Mouse (Mus musculus) ES-E14 (cell line): ENCODE results near the gene Rasgrf2. TPM values are rescaled to one million over a fixed set of nuclear protein-coding genes. Genes with fewer than 3 reads are reported as not detected.

Experiments used
- DNase-seq: peaks from one replicate; pipeline ENCODE4 v3.0.0-alpha.2; 2013; ENCODE audit warnings: low read depth, low spot score
- H3K27ac ChIP-seq: 2 replicates; pipeline ENCODE4 v1.5.1; 2012; ENCODE audit warnings: low read depth, mild to moderate bottlenecking, low read length, moderate library complexity, mixed read lengths; ENCODE audit not compliant: poor library complexity, insufficient read depth, severe bottlenecking
- H3K36me3 ChIP-seq: 2 replicates; pipeline ENCODE4 v1.6.1; 2012; ENCODE audit warnings: mild to moderate bottlenecking, low read length, moderate library complexity, mixed read lengths; ENCODE audit not compliant: control insufficient read depth, poor library complexity, insufficient read depth, severe bottlenecking
- H3K4me1 ChIP-seq, 2 experiments: fragments of 150-350 bp in 1 of 2; sonication (generic) in 1 of 2; 2 replicates each; pipeline ENCODE4 v1.6.1; 2012; ENCODE audit warnings: low read length in 2 of 2, mild to moderate bottlenecking in 1 of 2, mixed read lengths in 1 of 2; ENCODE audit not compliant: control insufficient read depth in 2 of 2, insufficient read depth in 2 of 2, poor library complexity in 1 of 2
- H3K4me3 ChIP-seq, 2 experiments: fragments of 150-350 bp in 1 of 2; sonication (generic) in 1 of 2; 2 replicates each; pipeline ENCODE4 v1.5.1; 2012; ENCODE audit warnings: low read length in 2 of 2, low read depth in 1 of 2, mild to moderate bottlenecking in 1 of 2, mixed read lengths in 1 of 2; ENCODE audit not compliant: insufficient read depth in 1 of 2, poor library complexity in 1 of 2, severe bottlenecking in 1 of 2
- H3K9ac ChIP-seq: 2 replicates; pipeline ENCODE4 v1.6.1; 2012; ENCODE audit warnings: low read depth, mild to moderate bottlenecking, low read length, mixed read lengths; ENCODE audit not compliant: poor library complexity, insufficient read depth, severe bottlenecking
- H3K9me3 ChIP-seq: fragments of 150-350 bp; sonication (generic); 2 replicates; pipeline ENCODE4 v1.6.1; 2012; ENCODE audit warnings: low read depth, mild to moderate bottlenecking, low read length; ENCODE audit not compliant: control insufficient read depth, insufficient read depth
- CHD2 ChIP-seq: IDR thresholded peaks from 2 replicates; pipeline ENCODE4 v1.6.1; 2014; ENCODE audit warnings: mild to moderate bottlenecking, low read depth, low read length, inconsistent platforms
- HCFC1 ChIP-seq: IDR thresholded peaks from 2 replicates; pipeline ENCODE4 v1.6.1; 2012; ENCODE audit warnings: low read length, inconsistent platforms, borderline replicate concordance; ENCODE audit not compliant: insufficient read depth
- MAFK ChIP-seq: IDR thresholded peaks from 2 replicates; pipeline ENCODE4 v1.6.1; 2014; ENCODE audit warnings: mild to moderate bottlenecking, low read depth, low read length, inconsistent platforms; ENCODE audit not compliant: insufficient read depth
- ZC3H11A ChIP-seq: IDR thresholded peaks from 2 replicates; pipeline ENCODE4 v1.6.1; 2012; ENCODE audit warnings: low read depth, mild to moderate bottlenecking, inconsistent platforms, low read length, borderline replicate concordance
- ZNF384 ChIP-seq: IDR thresholded peaks from 2 replicates; pipeline ENCODE4 v1.6.1; 2012; ENCODE audit warnings: low read depth, low read length, inconsistent platforms
- in situ Hi-C, 2 experiments: fragments of 600-800 bp; cut with MboI; formaldehyde crosslinking; loops; one replicate each; pipeline ENCODE4 v1.15.1; 2025; ENCODE audit warnings: low sequenced_read_pairs in 2 of 2, inconsistent platforms in 1 of 2; ENCODE audit not compliant: unreplicated experiment in 2 of 2
- total RNA-seq: library from RNA; depleted of rRNA; stranded (reverse); fragments of 300-350 nt; gene quantifications from 2 replicates; pipeline ENCODE4 v1.2.3, GENCODE M21; 2012

Gene Rasgrf2
- total RNA-seq, 1 experiment: 0.40 TPM

- no peak for TF ChIP-seq ZC3H11A
- TF ChIP-seq CHD2: no peak
- TF ChIP-seq ZNF384: no peak
- TF ChIP-seq HCFC1: no peak
- TF ChIP-seq MAFK: no peak
- in situ Hi-C loops: no loop called here
- Histone ChIP-seq H3K4me1 (no peaks in the 10 kb centered on the region), H3K27ac (no peak overlapping the region), H3K4me3 (no peak overlapping the region), H3K36me3 (no peaks in the 10 kb centered on the region), H3K9ac (no peak overlapping the region), H3K9me3 (no peaks in the 10 kb centered on the region)
- DNase-seq: no peak
Measured at GRCm38 (mm10) chr13:92114076-92114475, 17.4 kb downstream of the Rasgrf2 start.

GRCm38 (mm10) chr13:92108237-92108636, 23.2 kb downstream of the Rasgrf2 start:
- in situ Hi-C loops: no loop called here
- Histone ChIP-seq H3K4me3 (no peak overlapping the region), H3K9me3 (no peaks in the 10 kb centered on the region), H3K4me1 (no peaks in the 10 kb centered on the region), H3K27ac (no peak overlapping the region), H3K36me3 (no peaks in the 10 kb centered on the region), H3K9ac (no peak overlapping the region)
- TF ChIP-seq HCFC1 (no peak), ZC3H11A (no peak), CHD2 (no peak), MAFK (no peak), ZNF384 (no peak)
- no peak for DNase-seq

- H3K36me3 ChIP-seq: no peaks in the 10 kb centered on the region
- no peak for DNase-seq
- H3K9ac ChIP-seq: no peak overlapping the region
- no peaks in the 10 kb centered on the region for H3K4me1 ChIP-seq
- TF ChIP-seq MAFK (no peak), HCFC1 (no peak), ZNF384 (no peak)
- in situ Hi-C loops: no loop called here
- no peaks in the 10 kb centered on the region for H3K9me3 ChIP-seq
- no peak overlapping the region for H3K4me3 ChIP-seq
- no peak overlapping the region for H3K27ac ChIP-seq
Measured at GRCm38 (mm10) chr13:92104259-92104658, 27.2 kb downstream of the Rasgrf2 start.

DNA sequence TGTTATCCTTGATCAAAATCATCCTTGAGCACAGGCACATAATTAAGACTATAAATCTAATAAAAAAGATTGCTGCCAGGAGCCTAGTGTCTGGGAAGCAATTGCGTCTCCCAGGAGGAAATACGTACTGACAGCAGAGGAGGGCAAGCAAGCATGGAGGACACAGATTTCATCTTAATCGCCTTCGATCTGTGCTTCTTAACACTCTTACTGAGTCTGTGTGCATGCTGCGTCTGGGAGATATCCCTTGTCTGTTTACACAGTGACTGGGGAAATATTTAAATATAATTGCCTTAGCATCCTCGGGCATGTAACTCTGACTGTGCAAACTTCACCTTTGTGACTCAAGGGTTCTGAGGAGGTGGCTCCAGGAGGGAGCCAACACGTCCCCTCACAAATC, 33.0 kb downstream of the Rasgrf2 start:
- no peaks in the 10 kb centered on the region for H3K4me1 ChIP-seq
- H3K9ac ChIP-seq: no peak overlapping the region
- no peak overlapping the region for H3K4me3 ChIP-seq
- in situ Hi-C loops: no loop called here
- no peak for TF ChIP-seq MAFK
- H3K36me3 ChIP-seq: no peaks in the 10 kb centered on the region
- no peaks in the 10 kb centered on the region for H3K9me3 ChIP-seq
- no peak overlapping the region for H3K27ac ChIP-seq
- no peak for DNase-seq

GRCm38 (mm10) chr13:92095131-92096090, 36.0 kb downstream of the Rasgrf2 start:
- no peak overlapping the region for H3K9ac ChIP-seq
- in situ Hi-C loops: no loop called here
- no peak overlapping the region; the same call in 1 of the 2 replicates for H3K27ac ChIP-seq
- no peak for TF ChIP-seq MAFK
- no peak for TF ChIP-seq CHD2
- TF ChIP-seq HCFC1: no peak
- H3K36me3 ChIP-seq: no peaks in the 10 kb centered on the region
- no peak for DNase-seq
- no peak overlapping the region for H3K4me3 ChIP-seq
- H3K9me3 ChIP-seq: no peaks in the 10 kb centered on the region
- H3K4me1 ChIP-seq: no peaks in the 10 kb centered on the region
